Mouse (Mus musculus) lung, postnatal 25 days (tissue): ENCODE data around the gene Dennd1a.

Experiments
- DNase-seq: peaks from one replicate; pipeline ENCODE4 v3.0.0; 2022; ENCODE audit warnings: low spot score

Gene Dennd1a

DNA sequence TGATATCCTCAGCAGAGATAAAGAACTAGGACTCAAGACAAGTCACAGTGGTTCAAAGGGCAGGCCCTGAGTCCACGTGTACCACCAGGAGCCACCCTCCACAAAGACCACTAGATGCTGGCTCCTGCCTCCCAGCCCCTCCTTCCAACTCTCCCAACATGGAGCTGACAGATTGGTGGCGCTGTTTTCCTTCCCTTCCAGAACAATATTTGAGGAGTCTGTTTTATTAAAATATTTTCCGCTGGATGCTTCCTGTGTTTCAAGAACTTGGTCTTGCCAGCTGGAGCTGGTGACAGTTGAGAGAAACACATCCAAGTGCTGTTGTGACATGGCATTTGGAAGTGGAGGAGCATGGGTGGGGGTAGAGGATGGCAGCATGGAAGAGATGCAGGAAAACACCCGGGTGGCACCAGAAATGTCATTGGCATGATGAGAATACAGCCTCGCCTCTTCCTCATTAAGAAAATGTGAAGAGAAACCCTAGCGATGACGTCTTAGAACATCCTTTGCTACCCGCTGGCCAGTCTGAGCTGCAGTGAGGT is 472.3 kb downstream of the Dennd1a start:
- DNase-seq = no peak

DNA sequence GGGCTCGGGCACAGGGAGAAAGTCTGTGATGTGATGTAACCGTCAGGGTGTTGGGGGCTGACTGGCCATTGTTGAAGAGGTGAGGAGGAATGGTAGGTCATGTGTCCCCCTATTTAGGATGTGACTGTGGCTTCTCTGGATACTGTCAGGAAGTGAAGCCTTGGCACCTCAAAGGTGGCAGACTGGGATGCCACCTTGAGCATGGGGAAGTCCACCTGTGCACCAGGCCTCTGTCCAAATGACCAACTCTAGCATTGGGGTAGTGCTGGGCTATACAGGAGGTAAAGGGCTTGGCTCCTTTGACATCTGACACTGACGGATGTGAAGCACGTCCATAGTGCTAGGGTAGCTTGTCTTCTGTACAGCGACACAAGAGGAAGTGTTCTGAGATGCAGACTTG is 474.8 kb downstream of the Dennd1a start:
- no peak for DNase-seq

DNA sequence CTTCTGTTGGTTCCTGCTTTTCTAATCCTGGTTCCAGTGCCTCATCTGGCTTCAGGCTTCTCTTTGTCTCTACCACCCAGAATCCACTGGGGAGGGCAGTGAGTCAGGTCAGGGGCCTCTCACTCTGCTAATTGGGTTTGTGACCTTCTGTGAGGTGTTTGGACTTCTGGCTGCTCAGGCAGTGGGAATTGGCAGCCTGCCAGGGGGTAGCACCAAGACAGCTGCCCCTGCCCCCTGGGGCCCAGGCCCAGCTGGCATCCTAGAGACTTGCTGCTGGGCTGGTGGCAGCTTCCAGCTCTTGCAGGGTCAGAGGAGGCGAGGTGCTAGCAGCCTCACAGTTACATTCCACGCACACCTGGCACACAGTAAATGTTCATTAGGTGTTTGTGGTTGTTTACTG is 475.5 kb downstream of the Dennd1a start:
- DNase-seq = no peak

GRCm38 (mm10) chr2:37802610-37803212 is 484.5 kb downstream of the Dennd1a start:
- peak; percentile 65 for DNase-seq

DNA sequence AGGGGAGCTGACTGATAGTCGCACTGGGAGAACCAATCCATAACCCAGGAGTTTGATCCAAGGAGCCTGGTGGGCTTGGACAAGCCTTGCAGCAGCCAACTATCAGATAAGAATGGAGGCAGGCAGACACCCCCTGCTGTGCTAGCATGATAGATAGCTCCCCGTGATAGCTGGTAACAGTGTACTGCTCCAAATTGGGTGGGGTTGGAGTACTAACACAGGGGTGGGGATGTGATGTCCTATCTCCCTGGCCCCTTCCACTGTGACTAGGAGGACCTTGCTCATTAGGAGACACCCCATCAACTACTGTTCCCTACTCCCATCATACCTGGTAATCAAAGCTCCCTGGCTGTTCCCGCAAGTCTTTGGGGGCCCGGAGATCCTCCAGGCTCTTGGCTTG is 485.5 kb downstream of the Dennd1a start:
- no peak for DNase-seq

GRCm38 (mm10) chr2:37799137-37799536 is 488.1 kb downstream of the Dennd1a start:
- DNase-seq = no peak

DNA sequence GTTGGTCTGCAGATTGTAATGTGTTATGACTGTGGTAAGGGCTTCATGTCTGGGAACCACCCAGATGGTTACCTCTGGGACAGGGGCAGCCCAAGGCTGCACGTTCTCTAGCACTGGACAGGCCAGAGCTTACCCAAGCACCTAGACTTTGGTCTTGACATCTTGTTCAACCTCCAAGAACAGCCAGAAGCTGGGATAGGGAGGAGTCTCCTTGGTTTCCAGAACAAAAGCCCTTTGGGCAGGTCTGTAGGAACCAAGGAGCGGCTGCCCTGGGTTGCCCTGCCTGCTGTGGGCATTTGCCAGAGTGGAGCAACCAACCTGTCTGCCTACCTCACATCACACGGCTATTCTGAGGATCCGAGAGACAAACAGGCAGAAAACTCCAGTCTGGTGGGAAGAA is 490.1 kb downstream of the Dennd1a start:
- no peak for DNase-seq

DNA sequence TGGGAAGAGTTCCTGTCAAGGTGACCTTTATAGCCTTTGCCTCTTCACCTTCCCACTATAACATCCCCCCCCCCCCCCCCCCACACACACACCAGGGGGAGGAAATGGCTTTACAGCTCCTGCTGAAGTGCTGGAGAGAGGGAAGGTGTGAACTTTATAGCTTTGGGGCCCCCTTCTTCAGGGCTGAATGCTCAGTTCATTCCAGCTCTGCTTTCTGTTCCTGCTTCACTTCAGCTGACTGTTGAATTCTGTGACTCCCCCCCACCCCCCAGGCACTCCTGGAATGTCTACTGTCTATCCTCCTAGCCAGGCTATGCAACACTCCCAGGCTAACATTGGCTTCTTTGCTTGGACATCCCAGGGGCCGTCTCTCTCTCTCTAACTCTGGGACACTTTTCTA is 491.2 kb downstream of the Dennd1a start:
- no peak for DNase-seq

GRCm38 (mm10) chr2:37791340-37791739 is 495.9 kb downstream of the Dennd1a start:
- no peak for DNase-seq

GRCm38 (mm10) chr2:37790738-37791137 is 496.5 kb downstream of the Dennd1a start:
- DNase-seq = no peak

GRCm38 (mm10) chr2:37789995-37790394 is 497.2 kb downstream of the Dennd1a start:
- DNase-seq = no peak

- no peak for DNase-seq
These were observed 498.2 kb downstream of the Dennd1a start for GRCm38 (mm10) chr2:37789029-37789428.

GRCm38 (mm10) chr2:37788176-37788962 is 498.8 kb downstream of the Dennd1a start:
- no peak for DNase-seq

- DNase-seq = no peak
These were observed 500.7 kb downstream of the Dennd1a start for GRCm38 (mm10) chr2:37786461-37786860.

DNA sequence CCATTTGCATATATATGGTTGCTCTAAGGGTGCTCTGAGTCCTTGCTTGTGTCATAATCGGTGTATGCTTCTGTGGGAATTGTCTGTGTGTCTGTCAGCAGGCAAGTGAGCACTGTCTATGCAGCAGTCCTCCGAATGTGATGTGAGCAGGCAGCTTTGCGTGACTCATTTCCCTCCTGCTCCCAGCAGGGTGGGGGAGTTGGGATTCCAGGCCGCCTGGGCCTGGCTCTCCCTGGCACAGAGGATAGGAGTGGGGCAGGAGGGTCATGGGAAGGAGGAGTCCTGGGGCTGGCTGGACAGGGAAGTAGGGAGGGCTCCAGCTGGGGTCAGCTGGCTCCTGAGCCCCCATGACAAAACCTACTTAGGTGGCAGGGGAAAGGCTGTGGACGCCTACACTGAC is 502.7 kb downstream of the Dennd1a start:
- no peak for DNase-seq

GRCm38 (mm10) chr2:37782002-37782401 is 505.2 kb downstream of the Dennd1a start:
- DNase-seq = no peak

- DNase-seq = no peak
These were observed 505.8 kb downstream of the Dennd1a start for GRCm38 (mm10) chr2:37781421-37781820.

DNA sequence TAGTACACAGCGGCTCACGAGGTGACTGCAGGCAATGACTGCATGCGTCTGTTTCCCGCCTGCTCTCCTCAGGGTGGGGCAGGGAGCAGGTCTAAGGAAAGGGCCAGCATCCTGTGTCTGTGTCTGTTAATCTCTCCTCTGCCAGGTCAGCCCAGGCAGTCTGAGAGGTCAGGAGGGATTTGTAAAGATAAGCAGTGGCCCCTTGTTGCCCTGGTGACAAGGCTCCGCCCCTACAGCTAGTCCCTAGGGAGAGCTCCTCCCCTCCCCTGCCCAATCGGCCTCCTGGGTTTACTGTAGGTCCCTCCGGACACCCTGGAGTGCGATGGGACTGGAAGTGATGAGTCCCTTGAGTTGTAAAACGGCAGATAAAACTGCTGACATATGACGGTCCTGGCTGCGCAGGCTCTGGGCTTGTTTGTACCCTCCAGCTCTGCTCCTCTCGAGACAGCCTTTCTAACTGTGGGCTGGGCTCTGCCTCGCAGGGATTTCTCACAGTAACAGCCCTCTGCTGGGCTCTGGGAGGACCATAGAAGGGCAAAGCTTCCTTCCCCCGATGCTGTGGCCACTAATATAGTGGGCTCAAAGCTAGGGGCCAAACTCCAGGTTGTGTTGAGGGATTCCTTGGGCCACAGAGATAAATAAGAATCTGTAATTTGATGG is 506.8 kb downstream of the Dennd1a start:
- peak; percentile 50 for DNase-seq

DNA sequence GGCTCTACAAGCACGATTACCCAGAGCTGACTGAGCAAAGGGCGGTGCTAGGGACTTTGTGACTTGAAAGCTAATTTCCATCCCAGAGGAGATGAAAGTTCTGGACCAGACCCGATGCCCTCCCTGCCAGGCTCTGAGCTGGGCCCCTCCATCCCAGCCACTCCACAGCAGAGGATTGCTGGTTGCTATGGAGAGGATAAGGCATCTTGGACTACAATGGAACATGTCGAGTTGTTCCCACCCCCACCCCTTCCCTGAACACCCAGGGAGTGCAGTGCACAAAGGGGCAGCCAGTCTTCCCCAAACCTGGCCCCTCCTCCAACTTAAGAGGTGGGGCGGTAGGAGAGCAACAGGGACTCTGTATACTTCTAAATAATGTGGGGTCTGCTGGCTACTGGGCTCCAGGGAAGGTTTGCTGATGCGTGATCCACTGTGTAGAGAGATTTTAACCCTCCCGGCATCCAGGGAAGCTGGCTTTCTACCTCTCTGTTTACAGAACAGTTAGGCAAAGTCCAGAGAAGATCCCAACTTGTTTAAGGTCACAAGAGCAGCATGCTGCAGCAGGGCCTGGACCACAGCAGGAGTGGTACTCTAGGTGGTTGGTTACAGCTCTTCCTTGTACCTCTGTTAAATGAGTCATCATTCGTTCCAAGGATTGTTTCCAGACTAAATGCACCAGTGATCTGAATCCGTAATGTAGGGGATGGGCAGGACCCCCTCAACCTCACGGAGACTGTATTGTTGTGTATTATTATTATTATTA is 509.1 kb downstream of the Dennd1a start:
- no peak for DNase-seq

DNA sequence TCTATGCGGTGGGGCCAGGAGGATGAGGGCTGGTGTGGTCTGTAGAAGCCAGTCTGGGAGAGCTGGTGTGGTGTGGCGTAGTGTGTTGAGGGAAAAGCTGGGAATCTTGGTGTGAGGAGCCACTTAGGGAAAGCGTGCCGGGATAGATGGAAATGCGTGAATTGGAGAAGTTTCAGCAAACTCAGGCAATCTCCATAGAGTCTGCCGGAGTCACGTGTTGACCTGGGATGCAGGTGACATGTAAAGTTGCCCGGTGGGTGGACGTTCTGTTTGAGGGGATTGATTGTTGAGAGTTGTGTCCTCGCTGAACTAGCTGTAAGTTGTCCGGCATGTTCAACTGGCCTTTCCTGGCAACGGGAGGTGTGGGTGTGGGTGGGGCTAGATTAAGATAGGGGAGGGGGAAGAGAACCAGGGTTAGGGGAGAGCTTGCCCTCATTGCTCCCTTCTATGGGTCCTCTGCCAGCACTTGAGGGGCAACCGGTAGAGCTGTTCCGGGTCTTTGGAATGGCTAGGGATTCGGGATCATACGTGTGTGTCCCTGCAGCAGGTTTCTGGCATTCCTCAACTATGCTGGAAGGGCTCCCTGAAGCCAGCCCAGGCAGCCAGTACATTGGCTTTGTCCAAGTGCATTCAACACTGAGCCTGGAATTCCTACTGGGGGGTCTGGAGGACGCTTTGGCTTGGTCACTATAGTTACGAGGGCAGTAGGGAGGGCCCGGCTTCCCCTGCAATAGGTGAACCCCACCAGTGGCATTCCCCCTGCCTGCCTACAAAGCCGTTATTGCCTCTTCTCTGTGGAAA is 510.4 kb downstream of the Dennd1a start:
- DNase-seq = no peak

DNA sequence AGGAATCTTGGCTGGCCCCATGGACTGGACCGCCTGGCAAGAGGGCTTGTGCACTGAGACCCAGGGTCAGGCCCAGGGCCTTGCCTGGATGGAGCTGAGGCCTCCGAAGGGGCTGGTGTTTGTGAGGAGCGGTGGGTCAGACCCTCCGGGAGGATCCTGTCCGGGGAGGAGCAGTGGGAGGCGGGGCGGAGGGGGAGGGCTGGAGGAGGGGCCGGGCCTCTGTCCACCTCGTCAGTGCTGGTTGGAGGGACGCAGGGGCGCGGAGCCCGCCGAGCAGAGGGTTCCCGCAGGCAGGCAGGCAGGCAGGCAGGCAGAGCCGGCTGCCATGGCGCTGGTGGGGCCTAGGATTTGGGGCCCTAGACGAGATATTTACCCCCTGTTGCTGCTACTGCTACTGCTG is 511.2 kb downstream of the Dennd1a start, which contains the start of gene Crb2:
Crb2 (plus strand) TSS at position 234 of the 400 bp plus-strand sequence.
- DNase-seq = no peak
